Mouse (Mus musculus) kidney, embryonic 16.5 days (tissue): ENCODE data around the gene Hspbp1. TPM values are rescaled to one million over a fixed set of nuclear protein-coding genes. Genes with fewer than 3 reads are reported as not detected.
A peak's percentile ranks its signal among the peaks of the same experiment; 100 is the strongest.

Experiments used
- ATAC-seq: fragments of 200-750 bp; cut with Nextera tagmentation; 2 replicates; pipeline ENCODE4 v1.8.0; 2017; ENCODE audit warnings: moderate TSS enrichment; ENCODE audit not compliant: low FRiP score, low TSS enrichment
- H3K27ac ChIP-seq: fragments of 300-500 bp; sonication (generic); 2 replicates; pipeline ENCODE4 v1.5.1; 2014; ENCODE audit warnings: low read length
- H3K27me3 ChIP-seq: fragments of 300-500 bp; sonication (generic); 2 replicates; pipeline ENCODE4 v1.6.1; 2014; ENCODE audit warnings: low read length, control low read depth, mixed read lengths; ENCODE audit not compliant: insufficient read depth
- H3K36me3 ChIP-seq: fragments of 300-500 bp; sonication (generic); 2 replicates; pipeline ENCODE4 v1.6.1; 2014; ENCODE audit warnings: low read length, control low read depth, mixed read lengths; ENCODE audit not compliant: insufficient read depth
- H3K4me1 ChIP-seq: fragments of 300-500 bp; sonication (generic); 2 replicates; pipeline ENCODE4 v1.6.1; 2014; ENCODE audit warnings: low read length, control low read depth, mixed read lengths; ENCODE audit not compliant: insufficient read depth
- H3K4me2 ChIP-seq: fragments of 300-500 bp; sonication (generic); replicated peaks from 2 replicates; pipeline ENCODE4 v1.6.1; 2014; ENCODE audit warnings: low read depth, low read length
- H3K4me3 ChIP-seq: fragments of 300-500 bp; sonication (generic); 2 replicates; pipeline ENCODE4 v1.5.1; 2014; ENCODE audit warnings: mild to moderate bottlenecking, low read length
- H3K9ac ChIP-seq: fragments of 300-500 bp; sonication (generic); replicated peaks from 2 replicates; pipeline ENCODE4 v1.6.1; 2014; ENCODE audit warnings: low read length
- H3K9me3 ChIP-seq: fragments of 300-500 bp; sonication (generic); 2 replicates; pipeline ENCODE4 v1.6.1; 2016; ENCODE audit warnings: low read length, control low read depth
- WGBS: fragments of 180-500 bp; shearing (Covaris S2); extraction: QIAGEN DNeasy Blood & Tissue Kit; methylation state at CpG from one replicate; pipeline ENCODE4 v1.1.7; 2014; 5-methylcytosine and 5-hydroxymethylcytosine counted together
- polyA plus RNA-seq: library from polyadenylated mRNA; unstranded; fragments of >200 nt; fragmentation: Nextera tagmentation; extraction: Ambion mirVana; gene quantifications from 2 replicates; pipeline ENCODE4 v1.2.1, GENCODE M21; 2015

Hspbp1 gene
- polyA plus RNA-seq, 1 experiment from 2014 or later = 118 TPM

GRCm38 (mm10) chr7:4703195-4703594, 18.3 kb upstream of the Hspbp1 start:
- WGBS = 90% methylated on average over 7 of the region's 7 CpGs
- H3K36me3 ChIP-seq = peaks cover 26% of the 10 kb centered on the region
- no peak overlapping the region for H3K4me3 ChIP-seq
- H3K9ac ChIP-seq = no peak overlapping the region
- H3K27me3 ChIP-seq = no peaks in the 10 kb centered on the region
- no peak overlapping the region for H3K27ac ChIP-seq
- ATAC-seq = no peak
- H3K9me3 ChIP-seq = no peaks in the 10 kb centered on the region
- no peaks in the 10 kb centered on the region for H3K4me1 ChIP-seq
- no peak overlapping the region for H3K4me2 ChIP-seq

- ATAC-seq = no peak
- Histone ChIP-seq H3K9ac (no peak overlapping the region), H3K27me3 (no peaks in the 10 kb centered on the region), H3K4me3 (no peak overlapping the region), H3K9me3 (no peaks in the 10 kb centered on the region), H3K4me2 (no peak overlapping the region), H3K4me1 (no peaks in the 10 kb centered on the region), H3K27ac (no peak overlapping the region), H3K36me3 (peaks cover 21% of the 10 kb centered on the region)
- WGBS = 34% methylated on average over 8 of the region's 8 CpGs
Measured at GRCm38 (mm10) chr7:4702334-4702733, 17.5 kb upstream of the Hspbp1 start.

GRCm38 (mm10) chr7:4693004-4693403, 8.1 kb upstream of the Hspbp1 start:
- H3K4me2 ChIP-seq = no peak overlapping the region
- no peaks in the 10 kb centered on the region for H3K27me3 ChIP-seq
- H3K9ac ChIP-seq = no peak overlapping the region
- H3K4me3 ChIP-seq = no peak overlapping the region
- no peaks in the 10 kb centered on the region for H3K9me3 ChIP-seq
- 89% methylated on average over 6 of the region's 6 CpGs for WGBS
- no peak for ATAC-seq
- no peak overlapping the region for H3K27ac ChIP-seq
- peaks cover 9% of the 10 kb centered on the region for H3K4me1 ChIP-seq
- peaks cover 20% of the 10 kb centered on the region for H3K36me3 ChIP-seq

GRCm38 (mm10) chr7:4690951-4691653, 6.2 kb upstream of the Hspbp1 start:
- Histone ChIP-seq H3K4me3 (peak overlapping the region; percentile 77), H3K9me3 (no peaks in the 10 kb centered on the region), H3K9ac (peak overlapping the region; percentile 100), H3K27ac (peak overlapping the region; percentile 85), H3K27me3 (no peaks in the 10 kb centered on the region), H3K4me1 (peaks cover 9% of the 10 kb centered on the region), H3K4me2 (peak overlapping the region; percentile 98), H3K36me3 (peaks cover 16% of the 10 kb centered on the region)
- WGBS = 6% methylated on average over 31 of the region's 35 CpGs
- ATAC-seq = peak; percentile 67

- peak; percentile 77 for ATAC-seq
- no peaks in the 10 kb centered on the region for H3K9me3 ChIP-seq
Measured at GRCm38 (mm10) chr7:4690387-4690786, 5.5 kb upstream of the Hspbp1 start, which contains the start of gene Brsk1. Brsk1 (plus strand) TSS chr7:4690604.

GRCm38 (mm10) chr7:4684203-4684602, 665 bp downstream of the Hspbp1 start:
- ATAC-seq = peak; percentile 4; the same call in 1 of the 2 replicates
- Histone ChIP-seq H3K9ac (peak overlapping the region; percentile 77), H3K36me3 (peaks cover 11% of the 10 kb centered on the region), H3K27me3 (no peaks in the 10 kb centered on the region), H3K4me2 (peak overlapping the region; percentile 98), H3K27ac (peak overlapping the region; percentile 63; the same call in 1 of the 2 replicates), H3K4me3 (peak overlapping the region; percentile 88), H3K9me3 (no peaks in the 10 kb centered on the region), H3K4me1 (peaks cover 9% of the 10 kb centered on the region)
- 2% methylated on average over 13 of the region's 13 CpGs for WGBS

More at GRCm38 (mm10) chr7:4690387-4690786, 5.5 kb upstream of the Hspbp1 start, which contains the start of gene Brsk1:
- H3K4me2 ChIP-seq = peak within 1 kb of the TSS; percentile 98
- peak within 1 kb of the TSS; percentile 100 for H3K9ac ChIP-seq
- 0% methylated on average over 2 of the region's 18 CpGs for WGBS
- H3K4me1 ChIP-seq = peaks cover 9% of the 10 kb centered on the region
- peaks cover 13% of the 10 kb centered on the region for H3K36me3 ChIP-seq
- H3K27ac ChIP-seq = peak within 1 kb of the TSS; percentile 85
- peak within 1 kb of the TSS; percentile 77 for H3K4me3 ChIP-seq
- H3K27me3 ChIP-seq = no peaks in the 10 kb centered on the region

- Histone ChIP-seq H3K4me1 (peaks cover 9% of the 10 kb centered on the region), H3K9me3 (no peaks in the 10 kb centered on the region), H3K27ac (no peak overlapping the region), H3K4me2 (no peak overlapping the region), H3K4me3 (no peak overlapping the region), H3K27me3 (no peaks in the 10 kb centered on the region), H3K36me3 (peaks cover 11% of the 10 kb centered on the region), H3K9ac (no peak overlapping the region)
- no peak for ATAC-seq
- 81% methylated on average over 5 of the region's 5 CpGs for WGBS
Measured at GRCm38 (mm10) chr7:4683307-4683706, 1.6 kb downstream of the Hspbp1 start.

GRCm38 (mm10) chr7:4675200-4675599, 9.7 kb downstream of the Hspbp1 start:
- no peak overlapping the region for H3K4me3 ChIP-seq
- no peak overlapping the region for H3K9ac ChIP-seq
- H3K4me2 ChIP-seq = no peak overlapping the region
- H3K27me3 ChIP-seq = no peaks in the 10 kb centered on the region
- no peaks in the 10 kb centered on the region for H3K9me3 ChIP-seq
- no peaks in the 10 kb centered on the region for H3K4me1 ChIP-seq
- H3K27ac ChIP-seq = no peak overlapping the region
- peaks cover 25% of the 10 kb centered on the region for H3K36me3 ChIP-seq
- 89% methylated on average over 7 of the region's 7 CpGs for WGBS
- no peak for ATAC-seq

GRCm38 (mm10) chr7:4674114-4674731, 10.6 kb downstream of the Hspbp1 start:
- Histone ChIP-seq H3K4me2 (no peak overlapping the region), H3K4me1 (no peaks in the 10 kb centered on the region), H3K9me3 (no peaks in the 10 kb centered on the region), H3K9ac (no peak overlapping the region), H3K4me3 (no peak overlapping the region), H3K27me3 (no peaks in the 10 kb centered on the region), H3K27ac (no peak overlapping the region), H3K36me3 (peaks cover 28% of the 10 kb centered on the region)
- ATAC-seq = no peak
- 90% methylated on average over 12 of the region's 12 CpGs for WGBS

- no peak overlapping the region for H3K27ac ChIP-seq
- no peaks in the 10 kb centered on the region for H3K27me3 ChIP-seq
- no peak overlapping the region for H3K4me3 ChIP-seq
- 60% methylated on average over 4 of the region's 4 CpGs for WGBS
- H3K36me3 ChIP-seq = peaks cover 41% of the 10 kb centered on the region
- H3K4me2 ChIP-seq = no peak overlapping the region
- ATAC-seq = peak; percentile 78
- no peaks in the 10 kb centered on the region for H3K4me1 ChIP-seq
- H3K9ac ChIP-seq = no peak overlapping the region
- H3K9me3 ChIP-seq = no peaks in the 10 kb centered on the region
Measured at GRCm38 (mm10) chr7:4671956-4672355, 12.9 kb downstream of the Hspbp1 start.
